Mouse (Mus musculus): ENCODE measurements around the gene Ppp1r9a. TPM values are rescaled to one million over a fixed set of nuclear protein-coding genes. Genes with fewer than 3 reads are reported as not detected.

The Ppp1r9a gene
- polyA plus RNA-seq, 1 experiment from 2014 or later, result 19.0 TPM

- H3K9ac ChIP-seq, result no peak overlapping the region
These were observed 252.1 kb downstream of the Ppp1r9a start for GRCm38 (mm10) chr6:5154786-5155185.

GRCm38 (mm10) chr6:5155313-5155927 lies 252.7 kb downstream of the Ppp1r9a start:
- H3K4me2 ChIP-seq, result no peak overlapping the region
- peaks cover 26% of the 10 kb centered on the region for H3K36me3 ChIP-seq
- WGBS, result 84% methylated on average over 1 of the region's 1 CpGs
- H3K9me3 ChIP-seq (replicated peaks), result no peaks in the 10 kb centered on the region
- peak; percentile 43; the same call in 1 of the 2 replicates for ATAC-seq (replicated peaks; ENCODE audit: low FRiP score)
- H3K27me3 ChIP-seq, result no peaks in the 10 kb centered on the region
- peaks cover 17% of the 10 kb centered on the region for H3K4me1 ChIP-seq
- H3K9ac ChIP-seq, result no peak overlapping the region
- no peak overlapping the region for H3K27ac ChIP-seq
- no peak overlapping the region for H3K4me3 ChIP-seq (replicated peaks)

More at GRCm38 (mm10) chr6:5154786-5155185, 252.1 kb downstream of the Ppp1r9a start:
- Histone ChIP-seq H3K4me1 (peaks cover 17% of the 10 kb centered on the region), H3K4me2 (no peak overlapping the region), H3K27me3 (no peaks in the 10 kb centered on the region), H3K36me3 (peaks cover 21% of the 10 kb centered on the region), H3K4me3 (replicated peaks) (no peak overlapping the region), H3K9me3 (replicated peaks) (no peaks in the 10 kb centered on the region), H3K27ac (no peak overlapping the region)
- no peak for ATAC-seq (replicated peaks; ENCODE audit: low FRiP score)
- 84% methylated on average over 6 of the region's 6 CpGs for WGBS

GRCm38 (mm10) chr6:5156541-5157425 lies 254.1 kb downstream of the Ppp1r9a start:
- no peaks in the 10 kb centered on the region for H3K27me3 ChIP-seq
- no peaks in the 10 kb centered on the region for H3K9me3 ChIP-seq (replicated peaks)
- H3K4me3 ChIP-seq (replicated peaks), result no peak overlapping the region
- H3K4me2 ChIP-seq, result no peak overlapping the region
- ATAC-seq (replicated peaks; ENCODE audit: low FRiP score), result no peak
- peak overlapping the region; percentile 67 for H3K27ac ChIP-seq
- H3K4me1 ChIP-seq, result peaks cover 6% of the 10 kb centered on the region
- H3K9ac ChIP-seq, result no peak overlapping the region
- peaks cover 30% of the 10 kb centered on the region for H3K36me3 ChIP-seq
- 81% methylated on average over 6 of the region's 6 CpGs for WGBS

- 74% methylated on average over 7 of the region's 7 CpGs for WGBS
- ATAC-seq (replicated peaks; ENCODE audit: low FRiP score), result 0 out of 2 replicates have a peak, but pooled peaks have one; percentile 30
These were observed 256.7 kb downstream of the Ppp1r9a start for GRCm38 (mm10) chr6:5159385-5159791.

GRCm38 (mm10) chr6:5162052-5162451 lies 259.3 kb downstream of the Ppp1r9a start:
- ATAC-seq (replicated peaks; ENCODE audit: low FRiP score), result no peak
- no peak overlapping the region for H3K27ac ChIP-seq
- H3K9me3 ChIP-seq (replicated peaks), result no peaks in the 10 kb centered on the region
- no peak overlapping the region for H3K9ac ChIP-seq
- H3K36me3 ChIP-seq, result peaks cover 27% of the 10 kb centered on the region
- no peak overlapping the region for H3K4me3 ChIP-seq (replicated peaks)
- H3K4me2 ChIP-seq, result no peak overlapping the region
- WGBS, result 68% methylated on average over 6 of the region's 6 CpGs
- no peaks in the 10 kb centered on the region for H3K27me3 ChIP-seq
- H3K4me1 ChIP-seq, result no peaks in the 10 kb centered on the region

More at GRCm38 (mm10) chr6:5159385-5159791, 256.7 kb downstream of the Ppp1r9a start:
- H3K36me3 ChIP-seq, result peaks cover 30% of the 10 kb centered on the region
- H3K4me3 ChIP-seq (replicated peaks), result no peak overlapping the region
- H3K9ac ChIP-seq, result no peak overlapping the region
- H3K27me3 ChIP-seq, result no peaks in the 10 kb centered on the region
- H3K4me2 ChIP-seq, result no peak overlapping the region
- H3K27ac ChIP-seq, result no peak overlapping the region
- H3K4me1 ChIP-seq, result no peaks in the 10 kb centered on the region
- H3K9me3 ChIP-seq (replicated peaks), result no peaks in the 10 kb centered on the region

- Histone ChIP-seq H3K4me1 (no peaks in the 10 kb centered on the region), H3K27me3 (no peaks in the 10 kb centered on the region), H3K4me2 (no peak overlapping the region), H3K9me3 (replicated peaks) (no peaks in the 10 kb centered on the region), H3K4me3 (replicated peaks) (no peak overlapping the region), H3K9ac (no peak overlapping the region), H3K36me3 (peaks cover 20% of the 10 kb centered on the region), H3K27ac (no peak overlapping the region)
- no peak for ATAC-seq (replicated peaks; ENCODE audit: low FRiP score)
- WGBS, result 95% methylated on average over 10 of the region's 14 CpGs
These were observed 260.9 kb downstream of the Ppp1r9a start for GRCm38 (mm10) chr6:5163507-5164144.

GRCm38 (mm10) chr6:5164855-5165254 lies 262.1 kb downstream of the Ppp1r9a start:
- H3K4me3 ChIP-seq (replicated peaks), result no peak overlapping the region
- H3K4me2 ChIP-seq, result no peak overlapping the region
- 62% methylated on average over 9 of the region's 9 CpGs for WGBS
- no peak for ATAC-seq (replicated peaks; ENCODE audit: low FRiP score)
- H3K27me3 ChIP-seq, result no peaks in the 10 kb centered on the region
- no peaks in the 10 kb centered on the region for H3K9me3 ChIP-seq (replicated peaks)
- peak overlapping the region; percentile 76 for H3K27ac ChIP-seq
- H3K9ac ChIP-seq, result no peak overlapping the region
- H3K4me1 ChIP-seq, result no peaks in the 10 kb centered on the region
- peaks cover 8% of the 10 kb centered on the region for H3K36me3 ChIP-seq

GRCm38 (mm10) chr6:5167051-5167677 lies 264.4 kb downstream of the Ppp1r9a start:
- 69% methylated on average over 14 of the region's 14 CpGs for WGBS
- no peak for ATAC-seq (replicated peaks; ENCODE audit: low FRiP score)
- H3K9me3 ChIP-seq (replicated peaks), result no peaks in the 10 kb centered on the region
- H3K4me3 ChIP-seq (replicated peaks), result no peak overlapping the region
- H3K9ac ChIP-seq, result no peak overlapping the region
- no peaks in the 10 kb centered on the region for H3K36me3 ChIP-seq
- H3K4me1 ChIP-seq, result no peaks in the 10 kb centered on the region
- H3K27me3 ChIP-seq, result no peaks in the 10 kb centered on the region
- H3K27ac ChIP-seq, result peak overlapping the region; percentile 52; the same call in 1 of the 2 replicates
- H3K4me2 ChIP-seq, result no peak overlapping the region

- Histone ChIP-seq H3K27me3 (no peaks in the 10 kb centered on the region), H3K27ac (no peak overlapping the region)
- no peak for ATAC-seq (replicated peaks; ENCODE audit: low FRiP score)
These were observed 265.4 kb downstream of the Ppp1r9a start for GRCm38 (mm10) chr6:5168158-5168557.

GRCm38 (mm10) chr6:5171418-5171817 lies 268.7 kb downstream of the Ppp1r9a start:
- 63% methylated on average over 4 of the region's 4 CpGs for WGBS
- Histone ChIP-seq H3K27me3 (no peaks in the 10 kb centered on the region), H3K4me1 (0 out of 2 replicates have a peak, but pooled peaks cover 4% of the 10 kb centered on the region), H3K36me3 (no peaks in the 10 kb centered on the region), H3K9me3 (replicated peaks) (no peaks in the 10 kb centered on the region), H3K27ac (no peak overlapping the region), H3K4me2 (no peak overlapping the region), H3K9ac (no peak overlapping the region), H3K4me3 (replicated peaks) (no peak overlapping the region)
- ATAC-seq (replicated peaks; ENCODE audit: low FRiP score), result no peak

More at GRCm38 (mm10) chr6:5168158-5168557, 265.4 kb downstream of the Ppp1r9a start:
- 89% methylated on average over 9 of the region's 9 CpGs for WGBS
- Histone ChIP-seq H3K36me3 (no peaks in the 10 kb centered on the region), H3K4me1 (0 out of 2 replicates have a peak, but pooled peaks cover 4% of the 10 kb centered on the region), H3K9me3 (replicated peaks) (no peaks in the 10 kb centered on the region), H3K9ac (no peak overlapping the region), H3K4me3 (replicated peaks) (no peak overlapping the region), H3K4me2 (no peak overlapping the region)

- 69% methylated on average over 9 of the region's 9 CpGs for WGBS
- Histone ChIP-seq H3K4me3 (replicated peaks) (no peak overlapping the region), H3K9me3 (replicated peaks) (no peaks in the 10 kb centered on the region), H3K27me3 (no peaks in the 10 kb centered on the region), H3K4me2 (0 out of 2 replicates have a peak overlapping the region, but pooled peaks have one; percentile 2), H3K4me1 (0 out of 2 replicates have a peak, but pooled peaks cover 4% of the 10 kb centered on the region), H3K36me3 (no peaks in the 10 kb centered on the region), H3K27ac (no peak overlapping the region), H3K9ac (no peak overlapping the region)
- ATAC-seq (replicated peaks; ENCODE audit: low FRiP score), result no peak
These were observed 269.9 kb downstream of the Ppp1r9a start for GRCm38 (mm10) chr6:5172571-5172970.
